Mouse (Mus musculus) erythroblast, embryonic 14.5 days (primary cell): ENCODE data around the gene Pold2.

Experiments used
- GATA1 ChIP-seq: IDR thresholded peaks from 2 replicates; pipeline ENCODE4 v1.6.1; 2012; ENCODE audit warnings: low read length, inconsistent platforms, mixed read lengths
- TAL1 ChIP-seq: IDR thresholded peaks from 3 replicates; pipeline ENCODE4 v1.6.1; 2012; ENCODE audit warnings: low read length, inconsistent platforms, mixed read lengths

GRCm38 (mm10) chr11:5901950-5902349, 23.9 kb upstream of the Pold2 start:
- TF ChIP-seq TAL1: no peak
- TF ChIP-seq GATA1: no peak
